Mouse (Mus musculus) forebrain, embryonic 11.5 days (tissue): Measurements from ENCODE around the gene Cenpm. TPM values are rescaled to one million over a fixed set of nuclear protein-coding genes. Genes with fewer than 3 reads are reported as not detected.

Source experiments
- ATAC-seq: fragments of 200-750 bp; cut with Nextera tagmentation; replicated peaks from 2 replicates; pipeline ENCODE4 v1.8.0; 2017; ENCODE audit warnings: moderate TSS enrichment; ENCODE audit not compliant: low FRiP score
- DNase-seq: peaks from one replicate; pipeline ENCODE4 v3.0.0-alpha.2; 2017; ENCODE audit warnings: low spot score
- H3K27ac ChIP-seq: fragments of 300-500 bp; sonication (generic); 2 replicates; pipeline ENCODE4 v1.5.1; 2014; ENCODE audit warnings: low read depth, low read length
- H3K27me3 ChIP-seq: fragments of 300-500 bp; sonication (generic); 2 replicates; pipeline ENCODE4 v1.6.1; 2014; ENCODE audit warnings: mild to moderate bottlenecking, low read length, mixed read lengths; ENCODE audit not compliant: control insufficient read depth, insufficient read depth
- H3K36me3 ChIP-seq: fragments of 300-500 bp; sonication (generic); 2 replicates; pipeline ENCODE4 v1.6.1; 2014; ENCODE audit warnings: mild to moderate bottlenecking, low read length, moderate library complexity, mixed read lengths; ENCODE audit not compliant: control insufficient read depth, insufficient read depth
- H3K4me1 ChIP-seq: fragments of 300-500 bp; sonication (generic); replicated peaks from 2 replicates; pipeline ENCODE4 v1.6.1; 2014; ENCODE audit warnings: low read length, mixed read lengths; ENCODE audit not compliant: control insufficient read depth, insufficient read depth
- H3K4me2 ChIP-seq: fragments of 300-500 bp; sonication (generic); 2 replicates; pipeline ENCODE4 v1.6.1; 2014; ENCODE audit warnings: low read depth, mild to moderate bottlenecking, low read length, moderate library complexity, mixed read lengths; ENCODE audit not compliant: severe bottlenecking
- H3K4me3 ChIP-seq: fragments of 300-500 bp; sonication (generic); 2 replicates; pipeline ENCODE4 v1.5.1; 2014; ENCODE audit warnings: low read depth, low read length
- H3K9ac ChIP-seq: fragments of 300-500 bp; sonication (generic); 2 replicates; pipeline ENCODE4 v1.6.1; 2014; ENCODE audit warnings: low read length
- H3K9me3 ChIP-seq: fragments of 300-500 bp; sonication (generic); 2 replicates; pipeline ENCODE4 v1.6.1; 2016; ENCODE audit warnings: low read length, mixed read lengths; ENCODE audit not compliant: control insufficient read depth
- WGBS: fragments of 180-500 bp; shearing (Covaris S2); extraction: QIAGEN DNeasy Blood & Tissue Kit; methylation state at CpG from one replicate; pipeline ENCODE4 v1.1.7; 2014; 5-methylcytosine and 5-hydroxymethylcytosine counted together
- polyA plus RNA-seq: library from polyadenylated mRNA; unstranded; fragments of >200 nt; fragmentation: Nextera tagmentation; extraction: Ambion mirVana; gene quantifications from 2 replicates; pipeline ENCODE4 v1.2.1, GENCODE M21; 2014

The Cenpm gene
- polyA plus RNA-seq, 1 experiment from 2014 or later = 91.6 TPM

GRCm38 (mm10) chr15:82274927-82275901 is 30.7 kb upstream of the Cenpm start:
- ATAC-seq = peak; percentile 75
- peak; percentile 86 for DNase-seq
- under 1% methylated on average over 79 of the region's 86 CpGs for WGBS
- H3K27ac ChIP-seq = peak overlapping the region; percentile 88
- H3K36me3 ChIP-seq = peaks cover 5% of the 10 kb centered on the region; the same call in 1 of the 2 replicates
- H3K27me3 ChIP-seq = peaks cover 3% of the 10 kb centered on the region; the same call in 1 of the 2 replicates
- H3K9ac ChIP-seq = peak overlapping the region; percentile 92
- no peaks in the 10 kb centered on the region for H3K9me3 ChIP-seq
- peaks cover 8% of the 10 kb centered on the region; the same call in 1 of the 2 replicates for H3K4me1 ChIP-seq
- peak overlapping the region; percentile 93 for H3K4me2 ChIP-seq
- H3K4me3 ChIP-seq = peak overlapping the region; percentile 73

GRCm38 (mm10) chr15:82274593-82274926 is 30.0 kb upstream of the Cenpm start, which contains the start of gene Sept3:
Gene Sept3, plus strand, starts transcription at chr15:82274893.
- Histone ChIP-seq H3K4me1 (peaks cover 8% of the 10 kb centered on the region; the same call in 1 of the 2 replicates), H3K4me3 (peak within 1 kb of the TSS; percentile 73), H3K27me3 (peaks cover 3% of the 10 kb centered on the region; the same call in 1 of the 2 replicates), H3K9me3 (no peaks in the 10 kb centered on the region), H3K36me3 (peaks cover 3% of the 10 kb centered on the region; the same call in 1 of the 2 replicates), H3K9ac (peak within 1 kb of the TSS; percentile 92), H3K4me2 (peak within 1 kb of the TSS; percentile 93), H3K27ac (peak within 1 kb of the TSS; percentile 88)
- no peak; the same call in 1 of the 2 replicates for ATAC-seq
- 32% methylated on average over 6 of the region's 6 CpGs for WGBS
- no peak for DNase-seq

- Histone ChIP-seq H3K4me1 (peaks cover 12% of the 10 kb centered on the region; the same call in 1 of the 2 replicates), H3K27me3 (peaks cover 3% of the 10 kb centered on the region; the same call in 1 of the 2 replicates), H3K9me3 (no peaks in the 10 kb centered on the region), H3K4me3 (no peak overlapping the region), H3K9ac (no peak overlapping the region), H3K36me3 (no peaks in the 10 kb centered on the region), H3K4me2 (no peak overlapping the region), H3K27ac (no peak overlapping the region)
- DNase-seq (no peak), ATAC-seq (no peak)
- 85% methylated on average over 6 of the region's 6 CpGs for WGBS
Measured at GRCm38 (mm10) chr15:82272295-82272694, 27.7 kb upstream of the Cenpm start.

- no peaks in the 10 kb centered on the region for H3K9me3 ChIP-seq
- H3K27me3 ChIP-seq = peaks cover 3% of the 10 kb centered on the region; the same call in 1 of the 2 replicates
- no peak overlapping the region for H3K9ac ChIP-seq
- 3% methylated on average over 5 of the region's 5 CpGs for WGBS
- H3K4me2 ChIP-seq = no peak overlapping the region
- peak; percentile 91 for DNase-seq
- ATAC-seq = 0 out of 2 replicates have a peak, but pooled peaks have one; percentile 13
- H3K27ac ChIP-seq = no peak overlapping the region
- H3K4me3 ChIP-seq = no peak overlapping the region
- H3K36me3 ChIP-seq = no peaks in the 10 kb centered on the region
- H3K4me1 ChIP-seq = peaks cover 9% of the 10 kb centered on the region; the same call in 1 of the 2 replicates
Measured at GRCm38 (mm10) chr15:82271201-82271600, 26.7 kb upstream of the Cenpm start.

- DNase-seq (no peak), ATAC-seq (no peak)
- Histone ChIP-seq H3K27ac (no peak overlapping the region), H3K9ac (no peak overlapping the region), H3K4me3 (no peak overlapping the region), H3K9me3 (no peaks in the 10 kb centered on the region), H3K4me1 (peaks cover 6% of the 10 kb centered on the region; the same call in 1 of the 2 replicates), H3K4me2 (no peak overlapping the region), H3K36me3 (no peaks in the 10 kb centered on the region), H3K27me3 (peaks cover 2% of the 10 kb centered on the region; the same call in 1 of the 2 replicates)
- 89% methylated on average over 9 of the region's 9 CpGs for WGBS
Measured at GRCm38 (mm10) chr15:82268783-82269182, 24.2 kb upstream of the Cenpm start.

- 21% methylated on average over 3 of the region's 3 CpGs for WGBS
- H3K9ac ChIP-seq = 0 out of 2 replicates have a peak overlapping the region, but pooled peaks have one; percentile 14
- no peaks in the 10 kb centered on the region for H3K9me3 ChIP-seq
- no peak overlapping the region for H3K4me2 ChIP-seq
- H3K27me3 ChIP-seq = no peaks in the 10 kb centered on the region; the same call in 1 of the 2 replicates
- no peak for ATAC-seq
- H3K4me1 ChIP-seq = peaks cover 6% of the 10 kb centered on the region; the same call in 1 of the 2 replicates
- H3K4me3 ChIP-seq = no peak overlapping the region
- H3K36me3 ChIP-seq = no peaks in the 10 kb centered on the region
- peak; percentile 70 for DNase-seq
- H3K27ac ChIP-seq = 0 out of 2 replicates have a peak overlapping the region, but pooled peaks have one; percentile 6
Measured at GRCm38 (mm10) chr15:82268185-82268584, 23.6 kb upstream of the Cenpm start.

GRCm38 (mm10) chr15:82266356-82266755 is 21.8 kb upstream of the Cenpm start:
- H3K9ac ChIP-seq = no peak overlapping the region
- no peak overlapping the region for H3K27ac ChIP-seq
- no peak overlapping the region for H3K4me3 ChIP-seq
- H3K4me1 ChIP-seq = peaks cover 6% of the 10 kb centered on the region; the same call in 1 of the 2 replicates
- H3K27me3 ChIP-seq = no peaks in the 10 kb centered on the region; the same call in 1 of the 2 replicates
- ATAC-seq = no peak; the same call in 1 of the 2 replicates
- no peak overlapping the region for H3K4me2 ChIP-seq
- H3K9me3 ChIP-seq = no peaks in the 10 kb centered on the region
- WGBS = 16% methylated on average over 6 of the region's 6 CpGs
- no peaks in the 10 kb centered on the region for H3K36me3 ChIP-seq
- DNase-seq = peak; percentile 85

- Histone ChIP-seq H3K9ac (no peak overlapping the region), H3K4me3 (no peak overlapping the region), H3K27ac (no peak overlapping the region), H3K27me3 (no peaks in the 10 kb centered on the region), H3K36me3 (no peaks in the 10 kb centered on the region), H3K4me2 (no peak overlapping the region), H3K4me1 (peaks cover 13% of the 10 kb centered on the region; the same call in 1 of the 2 replicates), H3K9me3 (no peaks in the 10 kb centered on the region)
- DNase-seq (peak; percentile 88), ATAC-seq (no peak)
- 13% methylated on average over 16 of the region's 16 CpGs for WGBS
Measured at GRCm38 (mm10) chr15:82259510-82259909, 15.0 kb upstream of the Cenpm start.
